9 mouse cellular contexts compared by ENCODE assay signal in genomic region chr4:141598894-141599250, GRCm38 (mm10). TPM values are rescaled to one million over a fixed set of nuclear protein-coding genes. Genes with fewer than 3 reads are reported as not detected.
A peak's percentile ranks its signal among the peaks of the same experiment; 100 is the strongest.
DNase-seq lines count a peak whose midpoint lies in the region; ATAC-seq and TF ChIP-seq lines count a peak whose summit lies in the region.
"Had no signal": no experiment of that assay in that cellular context is flagged by ENCODE, and none has a peak within 500 bp of the region (broad histone marks: within the 10 kb centered on the region; RNA-seq: fewer than 3 reads in every experiment).

No protein-coding gene starts in this region.

- DNase-seq in neural tube, embryonic 11.5 days (ENCODE audit: low spot score), result peak; percentile 52
- DNase-seq in neural tube, embryonic 10.5 days (ENCODE audit: extremely low spot score, low spot score), result no peak
- no peak for DNase-seq in forebrain, embryonic 11.5 days (ENCODE audit: low spot score)
- DNase-seq in limb, embryonic 14.5 days (ENCODE audit: low spot score), result no peak
- DNase-seq in adrenal gland, postnatal 25 days, result no peak
- DNase-seq in adrenal gland, adult 8-10 months, result no peak
- no peak for DNase-seq in spleen, postnatal 36 days (ENCODE audit: low spot score in 2 of 2)
- DNase-seq: adrenal gland, postnatal 10 days had no signal

- no peaks in the 10 kb centered on the region for H3K36me3 ChIP-seq in neural tube, embryonic 11.5 days (ENCODE audit: control insufficient read depth, insufficient read depth, low read length)
- no peaks in the 10 kb centered on the region for H3K36me3 ChIP-seq in forebrain, embryonic 11.5 days (ENCODE audit: control insufficient read depth, insufficient read depth, low read length)
- peaks cover 17% of the 10 kb centered on the region; the same call in 1 of the 2 replicates for H3K36me3 ChIP-seq in limb, embryonic 14.5 days (ENCODE audit: control insufficient read depth, insufficient read depth, low read length)
- no peaks in the 10 kb centered on the region for H3K36me3 ChIP-seq in stomach, embryonic 16.5 days (ENCODE audit: control insufficient read depth, insufficient read depth, low read length)

- ATAC-seq in neural tube, embryonic 11.5 days (ENCODE audit: insufficient read depth, low FRiP score, low TSS enrichment), result no peak; the same call in 1 of the 2 replicates
- ATAC-seq in forebrain, embryonic 11.5 days (replicated peaks; ENCODE audit: low FRiP score), result no peak
- ATAC-seq in limb, embryonic 14.5 days (ENCODE audit: low FRiP score, low read depth), result no peak
- no peak for ATAC-seq in stomach, embryonic 16.5 days (ENCODE audit: insufficient read depth, low FRiP score)

- H3K27me3 ChIP-seq in neural tube, embryonic 11.5 days (ENCODE audit: control insufficient read depth, insufficient read depth, low read length), result peaks cover 6% of the 10 kb centered on the region
- H3K27me3 ChIP-seq in forebrain, embryonic 11.5 days (ENCODE audit: control insufficient read depth, insufficient read depth, low read length), result peaks cover 21% of the 10 kb centered on the region
- no peaks in the 10 kb centered on the region for H3K27me3 ChIP-seq in limb, embryonic 14.5 days (ENCODE audit: control insufficient read depth, insufficient read depth, low read length)
- no peaks in the 10 kb centered on the region for H3K27me3 ChIP-seq in stomach, embryonic 16.5 days (ENCODE audit: control insufficient read depth, insufficient read depth, low read length)

- H3K4me2 ChIP-seq in neural tube, embryonic 11.5 days (ENCODE audit: low read depth), result peak overlapping the region; percentile 87
- H3K4me2 ChIP-seq in forebrain, embryonic 11.5 days (ENCODE audit: low read depth, low read length, severe bottlenecking), result peak overlapping the region; percentile 80
- peak overlapping the region; percentile 94 for H3K4me2 ChIP-seq in limb, embryonic 14.5 days (replicated peaks; ENCODE audit: low read depth, low read length, severe bottlenecking)
- H3K4me2 ChIP-seq in stomach, embryonic 16.5 days (ENCODE audit: low read depth, low read length), result peak overlapping the region; percentile 89

- peak overlapping the region; percentile 35; the same call in 1 of the 2 replicates for H3K27ac ChIP-seq in neural tube, embryonic 11.5 days (ENCODE audit: low read depth, low read length)
- no peak overlapping the region for H3K27ac ChIP-seq in forebrain, embryonic 11.5 days (ENCODE audit: low read depth, low read length)
- peak overlapping the region; percentile 74 for H3K27ac ChIP-seq in limb, embryonic 14.5 days (replicated peaks; ENCODE audit: low read depth, low read length)
- peak overlapping the region; percentile 92 for H3K27ac ChIP-seq in stomach, embryonic 16.5 days (ENCODE audit: low read length)

- H3K9me3 ChIP-seq in neural tube, embryonic 11.5 days (ENCODE audit: control insufficient read depth, low read length), result no peaks in the 10 kb centered on the region
- no peaks in the 10 kb centered on the region for H3K9me3 ChIP-seq in forebrain, embryonic 11.5 days (ENCODE audit: control insufficient read depth, low read length)
- H3K9me3 ChIP-seq in limb, embryonic 14.5 days (ENCODE audit: control insufficient read depth, low read length), result no peaks in the 10 kb centered on the region
- H3K9me3 ChIP-seq in stomach, embryonic 16.5 days (replicated peaks; ENCODE audit: control insufficient read depth, low read length), result no peaks in the 10 kb centered on the region

- peaks cover 9% of the 10 kb centered on the region for H3K4me1 ChIP-seq in neural tube, embryonic 11.5 days (ENCODE audit: control insufficient read depth, insufficient read depth, low read length)
- H3K4me1 ChIP-seq in forebrain, embryonic 11.5 days (replicated peaks; ENCODE audit: control insufficient read depth, insufficient read depth, low read length), result peaks cover 16% of the 10 kb centered on the region; the same call in 1 of the 2 replicates
- H3K4me1 ChIP-seq in limb, embryonic 14.5 days (ENCODE audit: control insufficient read depth, insufficient read depth, low read length), result peaks cover 17% of the 10 kb centered on the region; the same call in 1 of the 2 replicates
- H3K4me1 ChIP-seq in stomach, embryonic 16.5 days (ENCODE audit: control insufficient read depth, insufficient read depth, low read length), result peaks cover 25% of the 10 kb centered on the region

- peak overlapping the region; percentile 73 for H3K9ac ChIP-seq in neural tube, embryonic 11.5 days (ENCODE audit: low read length)
- H3K9ac ChIP-seq in forebrain, embryonic 11.5 days (ENCODE audit: low read length), result peak overlapping the region; percentile 56
- peak overlapping the region; percentile 73 for H3K9ac ChIP-seq in limb, embryonic 14.5 days (ENCODE audit: low read depth, low read length, severe bottlenecking)
- peak overlapping the region; percentile 90 for H3K9ac ChIP-seq in stomach, embryonic 16.5 days (ENCODE audit: low read length)

- TF ChIP-seq POLR2A in limb, embryonic 14.5 days (IDR thresholded peaks at IDR 0.05; ENCODE audit: borderline replicate concordance, extremely low read depth, insufficient read depth, insufficient read length), result no peak

- 3% methylated on average over 9 of the region's 9 CpGs for WGBS in neural tube, embryonic 11.5 days
- WGBS in forebrain, embryonic 11.5 days, result 1% methylated on average over 9 of the region's 9 CpGs
- 1% methylated on average over 9 of the region's 9 CpGs for WGBS in limb, embryonic 14.5 days
- 1% methylated on average over 9 of the region's 9 CpGs for WGBS in stomach, embryonic 16.5 days

- H3K4me3 ChIP-seq in neural tube, embryonic 11.5 days (ENCODE audit: low read depth, low read length), result peak overlapping the region; percentile 51
- peak overlapping the region; percentile 46 for H3K4me3 ChIP-seq in forebrain, embryonic 11.5 days (ENCODE audit: low read depth, low read length)
- H3K4me3 ChIP-seq in limb, embryonic 14.5 days (replicated peaks; ENCODE audit: low read length), result peak overlapping the region; percentile 69
- H3K4me3 ChIP-seq in stomach, embryonic 16.5 days (replicated peaks; ENCODE audit: low read length), result peak overlapping the region; percentile 72

RNA-seq across cellular contexts. Expression of gene Fblim1, which starts 7.0 kb away (rescaled TPM):
- polyA plus RNA-seq in neural tube, embryonic 11.5 days (2014; fragmentation: Nextera tagmentation; extraction: Ambion mirVana), result 31.5 and 34.9 TPM in 2 replicates
- 21.4 and 24.8 TPM in 2 replicates for polyA plus RNA-seq in forebrain, embryonic 11.5 days (2014; fragmentation: Nextera tagmentation; extraction: Ambion mirVana)
- 52.2 and 59.7 TPM in 2 replicates for polyA plus RNA-seq in limb, embryonic 14.5 days (2012; rRNA removed)
- polyA plus RNA-seq in limb, embryonic 14.5 days (2014; fragmentation: Nextera tagmentation; extraction: Ambion mirVana), result 33.7 and 43.2 TPM in 2 replicates
- 77.2 and 85.0 TPM in 2 replicates for polyA plus RNA-seq in stomach, embryonic 16.5 days (2015; fragmentation: Nextera tagmentation; extraction: Ambion mirVana)
- 9.5 and 12.7 TPM in 2 replicates for total RNA-seq in adrenal gland, postnatal 25 days (2021)
- total RNA-seq in adrenal gland, adult 8-10 months (2022), result 10 to 100 TPM; 10.2 to 21.0 (median 17.6) TPM

RNA-seq across cellular contexts. Expression of gene Tmem82, which starts 19.6 kb away (rescaled TPM):
- 0.50 and 0.61 TPM in 2 replicates for polyA plus RNA-seq in neural tube, embryonic 11.5 days (2014; fragmentation: Nextera tagmentation; extraction: Ambion mirVana)
- 0.28 TPM in 1 of 2 replicates, not detected in the other for polyA plus RNA-seq in forebrain, embryonic 11.5 days (2014; fragmentation: Nextera tagmentation; extraction: Ambion mirVana)
- 0.49 and 0.54 TPM in 2 replicates for polyA plus RNA-seq in limb, embryonic 14.5 days (2012; rRNA removed)
- polyA plus RNA-seq in limb, embryonic 14.5 days (2014; fragmentation: Nextera tagmentation; extraction: Ambion mirVana), result 0.21 TPM in 1 of 2 replicates, not detected in the other
- polyA plus RNA-seq in stomach, embryonic 16.5 days (2015; fragmentation: Nextera tagmentation; extraction: Ambion mirVana), result 2.7 and 3.8 TPM in 2 replicates
- 0.64 and 2.0 TPM in 2 replicates for total RNA-seq in adrenal gland, postnatal 25 days (2021)
- 1 to 10 TPM; 1.1 to 2.7 (median 2.1) TPM for total RNA-seq in adrenal gland, adult 8-10 months (2022)

RNA-seq across cellular contexts. Expression of gene Slc25a34, which starts 24.7 kb away (rescaled TPM):
- polyA plus RNA-seq in neural tube, embryonic 11.5 days (2014; fragmentation: Nextera tagmentation; extraction: Ambion mirVana), result not detected in 2 replicates
- 0.13 TPM in 1 of 2 replicates, not detected in the other for polyA plus RNA-seq in forebrain, embryonic 11.5 days (2014; fragmentation: Nextera tagmentation; extraction: Ambion mirVana)
- polyA plus RNA-seq in limb, embryonic 14.5 days (2012; rRNA removed), result 0.16 and 0.26 TPM in 2 replicates
- not detected in 2 replicates for polyA plus RNA-seq in limb, embryonic 14.5 days (2014; fragmentation: Nextera tagmentation; extraction: Ambion mirVana)
- polyA plus RNA-seq in stomach, embryonic 16.5 days (2015; fragmentation: Nextera tagmentation; extraction: Ambion mirVana), result 0.62 and 1.6 TPM in 2 replicates
- total RNA-seq in adrenal gland, postnatal 25 days (2021), result 2.7 TPM in 2 replicates
- total RNA-seq in adrenal gland, adult 8-10 months (2022), result 1 to 10 TPM; 1.3 to 5.1 (median 2.6) TPM
